Mouse (Mus musculus): ENCODE data around the gene Cd28. TPM values are rescaled to one million over a fixed set of nuclear protein-coding genes. Genes with fewer than 3 reads are reported as not detected.

Gene Cd28
- not detected in 2 replicates for polyA plus RNA-seq (2012; ENCODE audit: insufficient read depth, insufficient read length, low replicate concordance, missing spikeins)

GRCm38 (mm10) chr1:60716567-60716966 lies at the start of gene Cd28:
TSS of gene Cd28 (plus strand) at chr1:60716800.
- TF ChIP-seq CTCF (IDR thresholded peaks at IDR 0.05; ENCODE audit: insufficient read depth, low read depth, low read length): no peak
- no peak for TF ChIP-seq POLR2A (IDR thresholded peaks at IDR 0.05; ENCODE audit: insufficient read depth, low read depth, low read length)
- H3K4me3 ChIP-seq (ENCODE audit: insufficient read depth, low read depth, low read length): no peak within 1 kb of the TSS
- H3K27ac ChIP-seq (ENCODE audit: insufficient read depth, low read depth, low read length): peak within 1 kb of the TSS; percentile 15; the same call in 1 of the 2 replicates
- no peaks in the 10 kb centered on the region for H3K4me1 ChIP-seq (ENCODE audit: control insufficient read depth, insufficient read depth, low read length)
- 80% methylated on average over 5 of the region's 5 CpGs for WGBS

- Histone ChIP-seq H3K4me3 (ENCODE audit: insufficient read depth, low read depth, low read length) (peak overlapping the region; percentile 23; the same call in 1 of the 2 replicates), H3K4me1 (ENCODE audit: control insufficient read depth, insufficient read depth, low read length) (no peaks in the 10 kb centered on the region; the same call in 1 of the 2 replicates), H3K27ac (ENCODE audit: insufficient read depth, low read depth, low read length) (peak overlapping the region; percentile 65)
- TF ChIP-seq CTCF (IDR thresholded peaks at IDR 0.05; ENCODE audit: insufficient read depth, low read depth, low read length): no peak
- TF ChIP-seq POLR2A (IDR thresholded peaks at IDR 0.05; ENCODE audit: insufficient read depth, low read depth, low read length): no peak
- WGBS: 10% methylated on average over 17 of the region's 17 CpGs
Measured at GRCm38 (mm10) chr1:60667873-60668616, 48.6 kb upstream of the Cd28 start.

GRCm38 (mm10) chr1:60669048-60669447 lies 47.6 kb upstream of the Cd28 start:
- TF ChIP-seq POLR2A (IDR thresholded peaks at IDR 0.05; ENCODE audit: insufficient read depth, low read depth, low read length) (no peak), CTCF (IDR thresholded peaks at IDR 0.05; ENCODE audit: insufficient read depth, low read depth, low read length) (no peak)
- Histone ChIP-seq H3K4me3 (ENCODE audit: insufficient read depth, low read depth, low read length) (no peak overlapping the region), H3K4me1 (ENCODE audit: control insufficient read depth, insufficient read depth, low read length) (no peaks in the 10 kb centered on the region; the same call in 1 of the 2 replicates), H3K27ac (ENCODE audit: insufficient read depth, low read depth, low read length) (no peak overlapping the region)
- 83% methylated on average over 9 of the region's 9 CpGs for WGBS

DNA sequence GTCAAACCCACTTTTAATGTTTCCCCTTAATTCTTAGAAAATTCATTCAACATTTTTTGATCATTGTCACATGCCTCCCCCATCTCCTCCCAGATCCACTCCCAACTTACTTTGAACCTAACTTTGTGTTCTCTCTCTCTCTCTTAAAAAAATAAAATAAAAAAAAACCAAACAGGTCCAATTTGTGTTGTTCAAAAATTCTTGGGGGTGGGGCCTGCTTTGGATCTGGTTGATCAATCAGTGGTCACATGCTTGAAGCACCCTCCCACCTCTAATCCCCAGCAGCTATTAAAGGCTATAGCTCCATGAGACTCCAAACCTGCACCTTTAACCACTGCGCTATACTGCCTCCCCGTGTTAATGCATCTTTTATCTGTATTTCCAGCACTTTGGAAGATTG lies 46.9 kb upstream of the Cd28 start:
- WGBS: 77% methylated on average over 2 of the region's 2 CpGs
- TF ChIP-seq CTCF (IDR thresholded peaks at IDR 0.05; ENCODE audit: insufficient read depth, low read depth, low read length): no peak
- TF ChIP-seq POLR2A (IDR thresholded peaks at IDR 0.05; ENCODE audit: insufficient read depth, low read depth, low read length): no peak
- no peak overlapping the region for H3K4me3 ChIP-seq (ENCODE audit: insufficient read depth, low read depth, low read length)
- H3K4me1 ChIP-seq (ENCODE audit: control insufficient read depth, insufficient read depth, low read length): no peaks in the 10 kb centered on the region; the same call in 1 of the 2 replicates
- no peak overlapping the region for H3K27ac ChIP-seq (ENCODE audit: insufficient read depth, low read depth, low read length)

GRCm38 (mm10) chr1:60670172-60670571 lies 46.4 kb upstream of the Cd28 start:
- TF ChIP-seq POLR2A (IDR thresholded peaks at IDR 0.05; ENCODE audit: insufficient read depth, low read depth, low read length) (no peak), CTCF (IDR thresholded peaks at IDR 0.05; ENCODE audit: insufficient read depth, low read depth, low read length) (no peak)
- Histone ChIP-seq H3K27ac (ENCODE audit: insufficient read depth, low read depth, low read length) (no peak overlapping the region), H3K4me3 (ENCODE audit: insufficient read depth, low read depth, low read length) (no peak overlapping the region), H3K4me1 (ENCODE audit: control insufficient read depth, insufficient read depth, low read length) (no peaks in the 10 kb centered on the region; the same call in 1 of the 2 replicates)
- 45% methylated on average over 5 of the region's 5 CpGs for WGBS

- Histone ChIP-seq H3K4me1 (ENCODE audit: control insufficient read depth, insufficient read depth, low read length) (no peaks in the 10 kb centered on the region), H3K4me3 (ENCODE audit: insufficient read depth, low read depth, low read length) (no peak overlapping the region), H3K27ac (ENCODE audit: insufficient read depth, low read depth, low read length) (no peak overlapping the region)
- WGBS: 38% methylated on average over 4 of the region's 4 CpGs
- TF ChIP-seq CTCF (IDR thresholded peaks at IDR 0.05; ENCODE audit: insufficient read depth, low read depth, low read length) (no peak), POLR2A (IDR thresholded peaks at IDR 0.05; ENCODE audit: insufficient read depth, low read depth, low read length) (no peak)
Measured at GRCm38 (mm10) chr1:60683766-60684165, 32.8 kb upstream of the Cd28 start.

GRCm38 (mm10) chr1:60696115-60696895 lies 20.3 kb upstream of the Cd28 start:
- TF ChIP-seq CTCF (IDR thresholded peaks at IDR 0.05; ENCODE audit: insufficient read depth, low read depth, low read length): no peak
- TF ChIP-seq POLR2A (IDR thresholded peaks at IDR 0.05; ENCODE audit: insufficient read depth, low read depth, low read length): no peak
- Histone ChIP-seq H3K4me1 (ENCODE audit: control insufficient read depth, insufficient read depth, low read length) (no peaks in the 10 kb centered on the region), H3K27ac (ENCODE audit: insufficient read depth, low read depth, low read length) (no peak overlapping the region), H3K4me3 (ENCODE audit: insufficient read depth, low read depth, low read length) (no peak overlapping the region)
- 85% methylated on average over 3 of the region's 3 CpGs for WGBS

- Histone ChIP-seq H3K4me1 (ENCODE audit: control insufficient read depth, insufficient read depth, low read length) (no peaks in the 10 kb centered on the region), H3K4me3 (ENCODE audit: insufficient read depth, low read depth, low read length) (no peak overlapping the region), H3K27ac (ENCODE audit: insufficient read depth, low read depth, low read length) (no peak overlapping the region)
- TF ChIP-seq POLR2A (IDR thresholded peaks at IDR 0.05; ENCODE audit: insufficient read depth, low read depth, low read length): no peak
- TF ChIP-seq CTCF (IDR thresholded peaks at IDR 0.05; ENCODE audit: insufficient read depth, low read depth, low read length): no peak
- WGBS: 71% methylated on average over 2 of the region's 2 CpGs
Measured at GRCm38 (mm10) chr1:60702641-60703040, 14.0 kb upstream of the Cd28 start.

DNA sequence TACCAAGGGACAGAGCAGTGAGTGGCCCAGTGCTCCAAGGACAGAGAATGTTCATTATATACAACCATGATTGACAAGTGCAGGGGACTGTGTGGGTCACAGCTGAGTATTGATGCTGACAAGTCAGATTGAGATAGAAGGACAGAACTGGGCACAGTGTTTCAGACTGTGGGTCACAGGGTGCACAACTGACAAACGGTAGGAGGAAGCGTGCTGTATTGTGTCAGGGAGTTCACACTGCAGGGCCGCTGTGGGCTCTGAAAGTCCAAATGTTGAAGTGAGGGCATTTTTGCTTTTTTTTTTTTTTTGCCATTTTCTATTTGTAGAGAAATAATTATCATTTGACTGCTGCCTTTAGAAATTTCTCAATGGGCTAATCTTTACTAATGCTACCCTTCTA lies 3.4 kb upstream of the Cd28 start:
- WGBS: 75% methylated on average over 3 of the region's 3 CpGs
- TF ChIP-seq POLR2A (IDR thresholded peaks at IDR 0.05; ENCODE audit: insufficient read depth, low read depth, low read length): no peak
- TF ChIP-seq CTCF (IDR thresholded peaks at IDR 0.05; ENCODE audit: insufficient read depth, low read depth, low read length): no peak
- Histone ChIP-seq H3K4me1 (ENCODE audit: control insufficient read depth, insufficient read depth, low read length) (no peaks in the 10 kb centered on the region), H3K4me3 (ENCODE audit: insufficient read depth, low read depth, low read length) (no peak overlapping the region), H3K27ac (ENCODE audit: insufficient read depth, low read depth, low read length) (no peak overlapping the region)

All from olfactory bulb, adult 2 months (tissue).